Mouse (Mus musculus) lung, adult 2 months (tissue): ENCODE measurements around the gene Serpina3k.

Experiments
- CTCF ChIP-seq: fragments of 200-500 bp; IDR thresholded peaks from 2 replicates; pipeline ENCODE4 v1.5.1; 2011; ENCODE audit warnings: mild to moderate bottlenecking, low read length, control low read depth; ENCODE audit not compliant: insufficient read depth
- POLR2A ChIP-seq: fragments of 200-500 bp; IDR thresholded peaks from 2 replicates; pipeline ENCODE4 v1.6.1; 2011; ENCODE audit warnings: low read depth, mild to moderate bottlenecking, control low read depth, low read length, borderline replicate concordance; ENCODE audit errors: extremely low read depth

- TF ChIP-seq CTCF (no peak), POLR2A (no peak)
Measured at GRCm38 (mm10) chr12:104356006-104356405, 17.7 kb downstream of the Serpina3k start.
